Mouse (Mus musculus) layer of hippocampus, adult 9-10 months (tissue): Measurements from ENCODE around the gene Zfhx3.

Experiments used
- DNase-seq: peaks from one replicate; pipeline ENCODE4 v3.0.0; 2022; ENCODE audit warnings: low spot score

Gene Zfhx3

DNA sequence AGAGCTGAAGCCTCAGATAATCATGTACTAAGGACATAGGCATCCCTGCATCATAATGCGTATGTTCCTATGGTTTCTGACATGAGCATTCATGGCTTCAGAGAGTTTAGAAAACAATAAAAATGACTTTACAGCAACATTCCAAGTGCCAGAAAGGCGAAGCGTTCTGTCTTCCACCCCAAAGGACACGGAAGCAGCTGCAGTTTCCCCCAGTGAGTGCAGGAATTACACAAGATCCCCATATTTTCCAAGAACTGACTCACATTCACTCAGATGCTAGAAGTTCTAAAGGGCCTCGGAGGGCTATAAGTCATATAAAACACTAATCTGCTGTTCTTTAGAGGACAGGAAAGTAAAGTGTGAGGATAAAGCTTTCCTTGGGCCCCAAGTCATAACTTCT lies 75.3 kb downstream of the Zfhx3 start:
- no peak for DNase-seq

DNA sequence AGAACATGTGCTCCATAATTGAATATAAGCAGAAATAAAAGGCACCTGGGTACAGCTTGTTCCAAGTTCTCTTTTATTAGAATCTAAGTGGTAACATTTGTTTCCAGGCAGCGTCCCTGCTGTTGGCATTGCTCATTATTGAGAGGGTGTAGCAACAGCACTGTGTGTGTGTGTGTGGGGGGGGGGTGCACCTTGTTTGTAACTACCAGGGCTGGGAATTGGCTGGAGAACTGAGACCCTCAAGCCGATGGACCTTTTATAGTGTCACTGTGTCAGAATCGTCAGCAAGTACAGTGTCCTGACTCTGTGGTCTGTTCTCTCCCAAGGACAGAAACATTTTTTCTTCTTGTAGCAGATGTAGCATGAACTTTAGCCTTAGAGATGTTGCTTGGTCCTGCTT lies 77.2 kb downstream of the Zfhx3 start:
- no peak for DNase-seq

DNA sequence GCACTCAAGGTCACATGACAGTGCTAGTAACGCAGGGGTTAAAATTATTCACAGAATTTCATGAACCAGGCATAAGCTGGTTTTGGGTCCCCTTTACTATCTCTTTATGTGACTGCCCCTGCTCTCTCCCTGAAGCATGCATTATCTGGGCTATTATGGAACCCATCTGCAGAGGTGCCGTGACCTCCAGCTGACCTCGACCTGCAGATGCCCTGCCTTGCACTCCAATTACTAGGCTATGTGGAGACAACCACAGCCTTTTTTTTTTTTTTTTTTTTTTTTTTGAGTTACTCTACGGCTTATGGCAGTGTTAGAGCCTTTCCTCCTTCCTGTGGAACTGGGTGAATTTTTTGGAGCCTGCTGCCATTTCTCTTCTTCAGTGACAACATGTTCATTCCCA lies 80.0 kb downstream of the Zfhx3 start:
- no peak for DNase-seq

DNA sequence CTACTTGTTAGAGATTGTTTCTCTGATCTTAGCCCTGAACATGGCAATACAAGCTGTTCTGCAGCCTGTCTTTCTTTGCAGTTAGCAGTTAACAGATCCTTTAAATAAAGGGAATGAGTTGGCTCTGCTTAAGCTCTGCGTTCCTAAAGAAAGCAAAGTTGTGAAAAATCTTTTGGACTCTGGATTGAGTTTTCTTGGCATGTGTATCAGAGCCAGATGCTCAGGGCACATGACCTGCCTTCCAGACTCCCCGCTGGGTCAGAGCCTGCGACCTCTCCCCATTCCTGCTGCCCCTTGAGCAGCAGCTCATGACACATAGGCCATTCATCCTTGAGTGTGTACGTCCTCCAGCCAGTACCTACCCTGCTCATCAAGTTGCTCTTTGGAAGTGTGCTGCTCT lies 81.9 kb downstream of the Zfhx3 start:
- DNase-seq = no peak

DNA sequence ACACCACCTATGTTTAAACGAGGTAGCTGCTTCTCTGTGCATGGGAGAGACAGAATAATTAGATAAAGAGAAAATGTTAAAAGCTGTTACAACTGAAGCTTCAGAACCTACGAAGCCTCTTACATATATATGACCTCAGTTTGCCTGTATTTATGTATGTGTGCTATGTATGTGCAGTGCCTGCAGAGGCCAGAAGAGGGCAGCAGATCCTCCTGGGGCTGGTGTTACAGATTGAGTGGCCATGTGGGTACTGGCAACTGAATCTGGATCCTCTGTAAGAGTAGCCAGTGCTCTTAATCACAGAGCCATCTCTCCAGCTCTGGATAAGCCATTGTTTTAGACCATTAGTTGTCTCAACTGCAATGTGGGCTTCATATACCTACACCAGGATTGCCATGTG lies 82.8 kb downstream of the Zfhx3 start:
- DNase-seq = no peak

DNA sequence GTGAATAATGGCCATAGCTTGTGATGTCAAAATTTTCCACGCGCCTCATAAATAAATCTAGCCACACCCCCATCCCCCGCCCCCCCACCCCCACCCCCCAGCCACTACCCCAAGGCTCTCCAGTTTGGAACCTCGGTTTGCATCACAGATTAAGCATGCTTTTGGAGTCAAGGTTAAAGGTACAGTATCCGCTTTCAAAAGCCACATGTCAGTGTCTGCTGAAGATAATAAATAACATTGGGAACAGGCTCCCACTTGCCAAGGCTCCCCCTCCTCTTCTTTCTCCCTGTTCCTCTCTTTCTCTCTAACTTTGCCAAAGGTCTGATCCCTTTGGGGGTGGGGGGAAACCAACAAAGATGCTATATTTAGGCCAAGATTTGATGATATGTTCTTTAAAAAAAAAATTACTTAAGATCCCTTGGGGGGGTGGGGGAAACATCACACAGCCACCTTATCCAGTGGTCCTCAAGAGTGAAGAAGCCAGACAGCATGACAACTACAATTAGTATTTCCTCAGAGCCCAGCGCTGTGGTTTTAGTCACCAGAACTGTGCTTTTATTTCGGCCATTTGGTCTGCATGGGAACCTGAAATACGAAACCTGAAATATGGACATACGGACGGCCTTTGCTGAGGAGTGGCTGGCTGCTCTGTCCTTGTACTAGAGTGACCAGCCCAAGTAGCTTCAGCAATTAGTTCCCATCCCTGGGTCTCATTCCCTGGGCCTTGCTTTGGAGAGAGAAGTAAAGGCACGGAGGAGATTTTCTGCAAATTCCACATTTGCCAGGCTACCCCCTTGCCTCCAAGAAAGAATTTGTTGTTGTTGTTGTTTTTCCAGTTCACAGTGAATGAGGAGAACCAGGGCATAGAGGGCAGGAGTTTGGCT lies 84.4 kb downstream of the Zfhx3 start:
- DNase-seq = no peak

DNA sequence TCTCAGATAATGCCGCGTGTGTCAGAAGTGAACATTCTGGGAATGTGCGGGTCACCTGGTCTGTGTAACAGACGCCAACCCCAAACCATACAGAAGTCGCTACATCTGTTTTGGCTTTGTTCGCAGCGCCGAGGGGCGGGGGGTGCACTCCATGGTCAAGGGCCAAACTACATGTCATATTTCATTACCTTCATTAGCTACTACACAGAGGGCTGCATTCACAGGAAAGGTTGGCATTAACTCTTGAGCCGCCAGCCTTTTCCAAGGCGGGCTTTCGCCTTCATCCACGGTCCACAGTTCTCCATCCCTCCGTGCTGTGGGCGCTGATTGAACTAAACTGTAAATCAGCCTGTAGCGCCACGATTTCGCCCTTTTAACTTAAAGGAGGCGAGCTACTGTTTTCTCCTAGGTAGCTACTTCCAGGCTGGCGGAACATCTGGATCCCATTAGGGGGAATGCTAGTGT lies 85.1 kb downstream of the Zfhx3 start:
- no peak for DNase-seq

DNA sequence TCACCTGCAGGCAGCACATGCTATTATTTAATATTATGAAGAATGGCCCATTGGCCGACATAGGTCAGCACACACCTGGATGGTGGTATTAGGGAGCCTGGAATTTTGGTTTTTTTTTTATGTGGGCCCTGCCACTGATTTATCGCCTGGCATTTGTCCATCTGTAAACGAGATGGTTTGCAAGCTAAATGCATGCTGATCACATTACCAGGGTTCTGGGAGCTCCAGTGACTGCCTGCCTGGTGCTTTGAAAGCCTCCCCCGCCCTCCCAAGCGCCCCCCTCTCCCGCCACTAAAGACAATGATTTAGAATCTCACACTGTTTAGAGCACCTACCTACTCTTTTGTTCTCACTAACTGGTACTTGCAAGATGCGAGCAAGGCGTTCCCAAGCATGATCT lies 86.0 kb downstream of the Zfhx3 start:
- no peak for DNase-seq

DNA sequence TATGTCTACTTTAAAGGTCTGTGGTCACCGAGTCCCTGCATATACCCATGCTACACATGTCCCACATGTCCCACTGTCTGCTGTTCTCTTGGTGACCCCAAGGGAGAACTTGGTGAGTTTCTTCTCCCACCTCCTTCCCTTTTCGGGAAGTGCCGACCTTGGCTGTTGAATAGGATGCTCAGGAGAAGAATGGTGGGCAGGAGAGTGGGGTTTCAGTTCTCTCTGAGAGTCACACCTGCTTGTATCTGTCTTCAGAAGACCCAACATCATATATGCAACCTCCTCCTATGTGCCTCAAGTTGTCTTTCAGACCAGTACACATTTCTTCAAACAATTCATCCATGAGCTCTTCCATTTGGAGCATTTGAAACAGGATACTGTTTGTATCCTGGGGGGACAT lies 88.7 kb downstream of the Zfhx3 start:
- DNase-seq = no peak

DNA sequence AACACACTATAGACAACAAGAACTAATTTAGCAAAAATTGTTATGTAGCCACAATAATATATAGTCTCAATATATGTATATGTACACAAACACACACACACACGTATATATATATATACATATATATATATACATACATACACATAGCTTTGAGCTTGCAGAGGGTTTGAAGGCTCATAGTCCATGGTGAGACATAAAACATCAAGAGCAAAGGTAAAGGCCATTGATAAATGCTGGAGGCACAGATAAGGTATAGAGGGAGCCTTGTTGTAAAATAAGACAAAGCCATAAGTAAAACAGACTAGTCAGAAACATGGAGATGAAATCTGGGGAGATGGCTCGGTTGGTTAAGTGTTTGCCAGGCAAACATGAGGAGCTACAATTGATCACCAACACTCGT lies 91.6 kb downstream of the Zfhx3 start:
- no peak for DNase-seq

DNA sequence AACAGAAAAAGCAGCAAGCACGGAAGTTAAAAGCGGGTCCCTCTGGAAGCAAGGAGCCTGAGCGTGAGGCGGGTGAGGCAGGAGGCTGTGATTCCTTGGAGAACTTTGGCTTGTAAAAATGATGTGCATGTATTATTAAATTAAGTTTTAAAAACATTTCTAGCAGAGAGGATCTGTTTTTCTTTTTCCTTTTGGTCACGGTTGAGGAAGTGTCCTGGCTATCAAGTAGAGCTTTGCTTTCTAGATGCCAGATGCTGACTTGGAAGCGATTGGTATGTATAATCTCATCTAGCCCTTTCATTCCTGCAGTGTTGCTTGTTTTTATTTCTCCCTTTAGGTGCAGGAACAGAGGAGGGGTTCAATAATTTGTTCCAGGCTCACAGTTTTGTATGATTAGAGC lies 92.3 kb downstream of the Zfhx3 start:
- no peak for DNase-seq

DNA sequence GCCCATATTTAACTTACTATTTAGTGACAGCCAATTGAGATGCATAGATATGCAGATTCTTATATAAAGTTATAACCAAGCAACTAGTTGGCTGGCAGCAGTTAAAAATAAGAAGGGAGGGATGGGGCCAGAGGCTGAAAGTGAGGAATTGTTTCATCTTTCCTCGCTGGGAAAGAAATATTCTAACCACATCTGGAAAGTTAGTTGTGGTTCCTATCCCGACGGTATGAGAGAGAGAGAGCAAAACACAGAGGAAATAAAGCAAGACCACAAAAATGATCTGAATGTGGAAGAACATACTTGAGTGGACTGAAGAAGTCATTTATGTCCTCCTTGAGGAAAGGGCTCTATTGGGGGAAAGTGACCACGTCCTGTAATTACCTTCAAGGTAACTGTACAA lies 101.2 kb downstream of the Zfhx3 start:
- no peak for DNase-seq

DNA sequence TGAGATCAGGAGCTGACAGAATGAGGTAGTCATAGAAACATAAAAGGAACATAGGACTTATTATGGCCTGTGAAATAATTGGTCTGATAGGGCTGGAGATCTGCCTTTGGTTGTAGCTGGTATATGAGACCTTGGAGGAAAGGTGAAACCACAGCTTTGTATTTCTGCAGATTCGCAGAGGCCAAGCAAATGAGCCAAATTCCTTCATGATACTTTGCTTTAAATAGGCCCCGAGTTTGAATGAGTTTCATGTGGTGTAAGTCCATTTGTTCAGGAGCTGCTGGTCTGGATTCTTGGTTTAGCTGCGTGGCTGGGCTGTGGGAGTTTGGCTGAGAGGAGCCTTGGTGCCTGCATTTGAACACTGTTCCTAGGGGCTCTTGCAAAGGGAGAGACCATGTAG lies 101.7 kb downstream of the Zfhx3 start:
- DNase-seq = no peak

DNA sequence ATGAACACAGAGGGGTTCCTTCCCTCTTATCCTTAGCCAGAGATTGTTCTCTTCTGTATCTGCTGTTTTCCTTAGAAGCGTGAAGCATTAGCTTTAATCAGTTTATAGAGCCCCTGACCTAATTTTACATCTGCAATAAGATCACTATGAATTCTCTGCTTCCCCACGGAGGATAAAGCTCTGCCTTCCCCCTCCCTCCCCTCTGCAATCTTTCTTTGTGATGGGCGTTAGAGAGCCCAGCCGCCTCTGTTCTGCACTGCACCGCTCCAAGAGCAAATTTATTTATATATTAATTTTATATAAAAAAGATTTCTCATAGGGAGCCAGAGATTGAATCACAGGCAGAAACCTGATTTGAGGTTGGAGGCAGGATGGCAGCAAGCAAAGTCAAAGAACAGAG lies 113.8 kb downstream of the Zfhx3 start:
- no peak for DNase-seq

DNA sequence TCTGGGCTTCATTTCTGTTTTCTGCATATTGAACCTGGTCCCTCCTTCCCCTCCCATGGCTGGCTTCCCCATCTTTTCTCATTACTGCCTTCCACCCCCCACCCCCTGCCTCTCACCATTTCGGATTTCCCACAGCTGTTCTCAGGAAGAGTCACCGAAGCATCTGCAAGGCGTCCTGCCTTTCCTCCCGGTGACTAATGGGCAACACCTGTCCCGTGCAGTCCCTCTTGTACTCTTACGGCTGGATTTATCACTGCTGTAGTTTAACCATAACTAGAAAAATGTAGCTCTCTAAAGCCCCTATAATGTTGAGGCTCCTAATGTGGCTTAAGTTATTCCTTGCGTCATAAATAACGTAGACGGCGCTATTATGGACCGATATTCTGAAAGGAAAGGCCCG lies 119.5 kb downstream of the Zfhx3 start:
- DNase-seq = no peak

DNA sequence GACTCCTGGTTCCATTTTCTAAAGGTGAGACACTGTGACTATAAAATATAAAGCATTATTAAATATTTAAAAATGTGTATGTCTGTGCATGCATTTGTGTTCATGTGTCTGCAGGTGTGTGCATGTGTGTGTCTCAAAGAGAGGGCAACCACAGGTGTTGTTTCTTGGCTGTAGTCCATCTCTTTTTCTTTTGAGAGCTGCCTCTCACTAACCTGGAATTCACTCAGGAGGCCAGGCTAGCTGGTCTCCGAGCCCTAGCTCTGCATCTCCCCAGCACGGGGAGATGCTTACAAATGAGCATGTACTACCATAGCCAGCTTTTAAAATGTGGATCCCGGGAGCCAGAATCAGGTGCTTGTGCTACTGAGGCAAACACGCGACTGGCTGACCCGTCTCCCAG lies 124.7 kb downstream of the Zfhx3 start:
- no peak for DNase-seq

DNA sequence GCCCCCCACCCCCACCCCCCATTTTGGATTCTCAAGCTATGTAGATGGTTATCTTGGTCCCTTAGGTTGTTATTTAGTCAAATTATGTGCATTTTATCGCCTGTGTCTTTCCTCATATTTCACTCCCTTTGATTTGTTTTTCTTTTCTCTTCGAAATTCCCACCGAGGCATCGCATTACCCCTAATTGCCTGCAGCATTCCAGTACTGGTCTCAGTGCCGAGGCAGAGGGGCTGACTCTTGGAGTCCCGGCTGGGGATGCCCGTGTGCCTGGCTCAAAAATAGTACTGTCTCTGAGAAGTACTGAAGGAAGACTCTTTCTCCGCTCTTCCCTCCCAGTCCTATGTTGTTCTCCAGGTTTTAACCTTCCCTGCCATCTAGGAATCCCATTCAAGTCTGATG lies 125.8 kb downstream of the Zfhx3 start:
- no peak for DNase-seq

DNA sequence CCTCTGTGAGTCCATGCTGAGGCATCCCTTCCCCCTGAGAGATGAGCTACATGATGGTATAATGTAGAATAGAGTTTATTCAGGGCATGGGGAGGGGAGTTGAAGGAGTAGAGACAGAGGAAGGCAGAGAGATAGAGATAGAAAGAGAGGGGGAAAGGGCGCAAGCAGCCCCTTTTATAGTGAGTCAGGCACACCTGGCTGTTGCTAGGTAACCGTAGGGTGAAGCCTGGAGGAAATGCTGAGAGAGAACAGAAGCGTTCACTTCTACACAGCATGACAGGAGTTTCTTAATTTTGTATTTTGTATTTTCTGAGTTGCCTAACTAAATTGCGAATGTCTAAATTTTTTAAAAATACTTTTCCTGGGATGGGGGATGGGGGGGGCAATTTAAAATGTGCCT lies 128.0 kb downstream of the Zfhx3 start:
- no peak for DNase-seq

DNA sequence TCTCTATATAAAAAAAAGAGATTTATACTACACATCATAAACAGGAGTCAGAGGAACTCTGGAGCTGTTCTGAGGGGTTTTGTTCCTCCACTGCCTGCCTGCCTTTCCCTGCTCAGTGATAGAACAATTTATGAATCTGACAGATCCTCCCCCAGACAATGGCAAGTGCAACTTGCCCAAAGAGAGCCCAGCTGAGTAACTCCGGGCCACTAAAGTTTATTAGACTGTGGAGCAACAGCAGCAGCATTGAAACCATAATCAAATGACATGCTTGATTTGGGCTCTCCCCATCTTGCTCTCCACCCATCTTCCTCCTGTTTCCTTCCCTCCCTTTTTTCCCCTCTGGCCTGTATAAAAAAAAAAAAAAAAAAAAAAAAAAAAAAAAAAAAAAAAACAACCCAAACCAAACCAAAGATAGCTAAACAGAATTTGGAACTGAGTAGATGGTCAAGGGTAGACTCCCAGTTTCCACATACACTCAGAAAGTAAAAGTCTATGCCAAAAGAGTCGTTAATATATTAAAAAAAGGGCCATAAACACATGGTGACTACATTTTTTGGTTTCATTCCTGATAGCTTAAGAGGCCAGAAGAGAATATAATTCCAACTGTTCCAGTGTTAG lies 129.8 kb downstream of the Zfhx3 start:
- DNase-seq = no peak

DNA sequence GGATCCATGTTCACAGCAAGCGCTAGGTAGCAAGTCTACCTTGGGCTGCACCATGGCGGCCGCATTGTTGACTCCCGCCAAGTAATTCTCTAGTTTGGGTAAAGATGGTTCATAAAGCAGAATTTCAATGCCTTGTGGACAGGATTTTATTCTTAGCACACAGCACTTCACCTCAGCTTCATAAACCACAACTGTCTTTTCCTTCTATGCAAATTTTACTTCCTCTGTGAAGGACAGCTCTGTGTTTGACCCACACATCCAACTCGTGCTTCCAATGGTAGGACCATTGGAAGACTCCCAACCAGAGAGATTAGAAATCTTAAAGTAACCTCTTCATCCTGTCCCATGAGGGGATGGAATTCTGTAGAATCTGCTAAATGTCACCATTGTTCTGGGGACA lies 130.4 kb downstream of the Zfhx3 start:
- DNase-seq = no peak

DNA sequence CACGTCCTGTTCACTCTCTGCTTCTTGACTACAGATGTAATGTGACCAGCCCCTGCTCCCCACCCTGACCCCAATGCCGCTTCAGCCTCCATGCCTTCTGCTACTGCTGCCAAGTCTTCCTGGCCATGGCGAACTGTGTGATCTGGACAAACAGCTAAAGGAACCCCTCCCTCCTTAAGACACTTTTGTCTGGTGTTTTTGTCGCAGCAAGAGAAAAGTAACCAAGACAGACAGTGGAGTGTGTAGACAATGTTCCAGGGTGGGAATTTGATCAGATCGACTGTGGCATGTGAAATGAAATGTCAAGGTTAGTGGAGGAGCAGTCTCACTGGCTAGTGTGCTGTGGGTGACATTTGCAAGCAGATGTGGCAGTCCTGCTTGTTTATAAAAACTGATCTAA lies 132.7 kb downstream of the Zfhx3 start:
- no peak for DNase-seq

DNA sequence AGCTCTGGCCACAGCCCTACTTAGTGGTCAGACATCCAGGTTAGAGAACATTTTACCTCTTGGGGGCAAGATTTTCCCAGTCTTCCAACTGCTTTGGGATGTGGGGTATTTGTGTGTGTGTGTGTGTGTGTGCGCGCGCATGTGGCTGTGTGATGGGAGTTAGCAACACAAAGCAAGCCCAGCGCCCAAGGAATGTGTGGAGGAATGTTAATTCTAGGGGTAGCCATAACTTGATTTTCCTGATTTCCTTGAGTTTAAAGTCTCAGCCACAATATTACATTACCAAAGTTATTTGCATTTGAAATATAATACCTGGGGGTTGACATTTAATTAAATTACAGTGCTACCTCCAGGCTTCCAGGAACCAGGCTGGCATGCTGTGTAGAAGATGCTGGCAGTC lies 136.3 kb downstream of the Zfhx3 start:
- no peak for DNase-seq

DNA sequence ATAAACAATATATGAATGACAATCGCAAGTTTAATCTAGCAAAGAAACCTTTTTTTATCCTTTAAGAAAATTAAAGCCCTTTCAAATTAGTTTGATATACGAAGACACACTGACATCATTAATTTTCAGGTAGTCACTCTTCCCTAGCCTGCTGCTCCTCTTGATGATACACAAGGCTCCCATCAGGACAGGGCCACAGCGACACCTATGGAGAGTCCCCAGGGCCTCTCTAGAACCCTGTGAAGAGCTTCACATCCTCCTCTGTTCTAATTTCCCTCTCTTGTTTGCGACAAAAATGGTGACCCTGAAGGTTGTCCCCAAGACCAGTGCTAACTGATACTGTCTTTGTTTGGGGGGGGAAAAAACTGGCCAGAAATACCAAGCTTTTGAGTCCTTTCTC lies 144.5 kb downstream of the Zfhx3 start:
- no peak for DNase-seq

DNA sequence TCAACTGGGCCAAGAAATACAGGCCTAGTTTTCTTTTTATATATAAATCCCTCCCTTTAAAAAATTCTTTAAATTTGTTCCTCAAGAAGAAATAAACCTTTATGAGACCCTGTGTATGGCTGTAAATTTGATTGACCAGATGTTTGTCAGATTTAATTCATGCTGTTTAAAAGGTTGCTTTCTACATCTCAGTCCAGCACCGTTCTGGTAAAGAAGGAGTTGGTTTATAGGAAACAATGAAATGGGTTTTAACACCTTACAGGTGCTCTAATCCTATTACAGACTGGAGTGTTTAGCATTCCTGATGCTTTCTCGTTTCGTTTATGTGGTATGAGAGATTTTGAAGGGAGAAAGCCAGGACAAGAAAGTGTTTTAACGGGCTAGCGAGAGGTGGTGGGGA lies 147.2 kb downstream of the Zfhx3 start:
- DNase-seq = no peak
